Mouse (Mus musculus) gastrocnemius, postnatal 4 days (tissue): Measurements from ENCODE around the gene Erp27. TPM values are rescaled to one million over a fixed set of nuclear protein-coding genes. Genes with fewer than 3 reads are reported as not detected.

Experiments used
- DNase-seq, 2 experiments: peaks; one replicate each; pipeline ENCODE4 v3.0.0; 2021 to 2022; ENCODE audit warnings: low spot score in 2 of 2, mixed read lengths in 2 of 2
- total RNA-seq, 2 experiments: library from RNA; stranded (reverse); gene quantifications; 2 replicates each; pipeline ENCODE4 v1.2.3; 2021

The Erp27 gene
- total RNA-seq, 2 experiments from 2014 or later, result not detected

DNA sequence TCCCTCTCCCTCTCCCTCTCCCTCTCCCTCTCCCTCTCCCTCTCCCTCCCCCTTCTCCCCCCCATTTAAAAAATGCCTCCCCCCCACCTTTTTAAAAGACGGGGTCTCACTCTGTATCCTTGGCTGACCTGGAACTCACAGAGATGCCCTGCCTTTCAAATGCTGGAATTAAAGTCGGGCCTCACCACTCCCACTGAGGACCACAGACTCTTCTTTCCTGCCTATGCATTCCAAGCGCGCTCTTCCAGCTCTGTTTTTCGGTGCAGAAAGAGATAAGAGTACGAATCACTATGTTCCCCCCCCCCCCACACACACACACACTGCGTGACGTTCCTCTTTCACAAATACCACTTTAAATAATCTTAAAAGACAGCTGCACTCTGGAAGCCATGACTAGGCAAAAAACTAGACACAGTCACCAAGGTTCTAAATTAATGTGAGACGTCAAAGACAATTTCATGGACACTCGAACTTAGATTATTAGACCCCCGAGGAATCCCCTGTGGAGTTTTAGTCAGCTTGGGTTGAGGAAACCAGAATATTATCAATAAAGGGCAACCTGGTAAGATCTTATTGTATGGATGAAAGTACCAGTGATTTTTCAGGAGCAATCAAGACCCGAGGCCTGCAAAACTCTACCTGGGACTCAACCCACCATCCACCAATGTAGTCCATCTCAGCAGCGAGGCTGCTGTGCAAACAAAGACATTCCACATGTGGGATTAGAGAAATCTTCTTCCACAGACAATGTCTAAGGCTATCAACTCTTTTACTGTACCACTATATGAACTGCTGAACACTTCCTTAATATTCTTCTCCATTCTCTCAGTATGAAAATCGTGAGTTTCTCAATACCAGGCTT, 17.6 kb upstream of the Erp27 start:
- DNase-seq, result no peak

DNA sequence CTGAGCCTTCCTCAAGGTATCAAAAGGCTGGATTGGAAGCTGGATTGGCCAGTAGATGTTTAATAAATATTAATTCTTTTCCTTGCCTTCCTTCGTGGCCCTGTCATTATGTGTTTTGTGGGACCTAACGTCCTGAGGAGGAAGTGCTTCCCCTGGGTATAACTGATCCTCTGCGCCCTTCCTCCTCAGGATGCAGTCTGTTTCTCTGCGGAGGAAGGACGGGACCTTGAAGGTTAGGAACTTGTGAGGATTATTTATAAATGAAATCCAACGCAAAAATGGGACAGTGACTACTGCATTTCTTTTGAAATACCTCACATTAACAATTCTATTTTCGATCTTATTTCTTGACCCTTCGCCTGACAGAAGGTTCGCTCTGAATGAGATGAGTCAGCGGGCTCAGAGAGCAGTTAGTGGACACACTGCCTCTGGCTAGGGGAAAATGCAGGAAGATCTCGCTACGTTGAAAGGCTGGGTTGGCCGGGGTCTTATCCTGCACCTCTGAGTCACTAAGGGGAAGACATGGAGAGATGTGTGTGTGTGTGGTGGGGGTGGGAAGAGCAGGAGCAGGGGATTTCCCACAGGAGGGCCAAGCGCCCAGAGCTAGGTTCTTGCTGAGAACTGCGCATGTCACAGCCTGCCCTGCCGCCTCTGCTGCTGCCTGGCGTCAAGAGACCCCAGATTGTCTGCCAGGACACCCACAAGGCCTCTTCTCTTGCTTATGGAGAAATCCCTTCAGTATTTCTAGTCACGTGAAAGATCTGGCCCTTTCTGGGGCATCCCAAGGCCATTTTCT, 16.5 kb upstream of the Erp27 start:
- no peak for DNase-seq

DNA sequence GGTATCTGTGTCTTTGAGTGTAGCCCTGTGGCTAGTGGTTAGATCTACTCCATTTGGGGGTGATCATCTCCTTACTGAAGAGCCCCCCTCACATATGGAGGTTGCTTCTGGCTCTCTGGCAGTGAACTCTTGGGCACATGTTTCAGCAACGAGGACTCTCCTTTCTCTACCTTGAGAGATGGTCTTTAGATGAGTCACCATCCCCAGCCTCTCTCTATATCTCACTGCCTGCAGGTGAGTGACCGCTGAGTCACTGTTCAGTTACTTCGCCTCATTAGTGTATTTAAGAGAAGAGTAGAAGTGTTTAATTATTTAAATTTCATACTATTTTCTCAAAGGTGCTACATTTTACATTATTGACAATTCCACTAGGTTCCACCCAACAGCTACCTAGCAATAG, 15.1 kb upstream of the Erp27 start:
- no peak for DNase-seq

DNA sequence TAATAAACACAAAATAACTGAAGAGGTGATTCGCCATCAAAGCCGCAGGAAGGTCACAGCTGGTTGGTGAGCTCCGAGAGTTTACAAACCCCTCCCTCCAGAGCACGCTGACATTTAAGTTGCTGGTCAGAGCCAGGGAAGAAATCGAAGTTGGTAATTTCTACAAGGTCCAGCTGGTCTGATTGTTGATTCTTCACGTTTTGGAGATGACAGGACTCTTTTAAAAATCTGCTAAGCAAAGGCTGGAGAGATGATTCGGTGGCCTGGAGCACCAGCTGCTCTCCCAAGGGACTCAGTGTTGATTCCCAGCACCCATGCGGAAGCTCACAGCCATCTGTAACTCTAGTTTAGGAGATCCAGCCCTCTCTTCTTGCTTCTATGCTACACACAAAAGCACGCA, 14.4 kb upstream of the Erp27 start:
- DNase-seq, result no peak

DNA sequence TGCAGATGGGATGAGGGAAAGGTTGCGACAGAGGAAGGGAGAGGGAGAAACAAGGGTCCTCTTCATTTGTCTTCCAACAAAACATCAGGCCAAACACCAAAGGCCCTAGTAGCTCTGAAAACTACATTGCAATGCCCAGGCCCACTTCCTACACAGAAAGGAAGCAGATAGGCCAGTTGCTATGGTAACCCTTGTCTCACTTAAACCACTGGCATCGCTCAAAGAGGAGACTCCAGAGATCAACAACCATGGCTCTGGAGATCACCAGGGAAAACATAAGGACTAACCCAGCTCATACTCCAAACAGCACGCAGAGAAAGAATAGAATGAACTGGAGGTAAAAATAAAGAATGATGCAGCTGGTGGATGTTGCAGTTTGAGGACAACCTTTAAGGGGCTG, 13.3 kb upstream of the Erp27 start:
- DNase-seq, result no peak

DNA sequence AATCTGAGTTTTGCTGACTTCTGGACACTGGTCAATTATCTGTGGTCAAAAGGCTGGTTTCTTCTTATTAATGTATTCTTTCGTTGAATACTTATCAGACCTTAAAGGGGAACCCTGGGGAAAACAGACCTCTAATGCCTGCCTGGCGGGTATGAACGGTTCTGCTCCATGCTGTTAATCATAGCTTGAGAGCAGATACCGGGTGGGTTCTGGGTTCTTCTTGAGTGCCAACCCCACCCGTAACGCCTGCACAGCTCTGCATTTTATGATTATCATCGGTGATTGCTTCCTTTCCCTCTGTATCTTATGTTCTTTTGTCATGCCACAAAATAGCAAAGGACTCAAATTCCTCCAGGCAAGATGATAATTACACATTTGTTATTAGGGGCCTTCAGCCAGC, 12.1 kb upstream of the Erp27 start:
- DNase-seq, result no peak

DNA sequence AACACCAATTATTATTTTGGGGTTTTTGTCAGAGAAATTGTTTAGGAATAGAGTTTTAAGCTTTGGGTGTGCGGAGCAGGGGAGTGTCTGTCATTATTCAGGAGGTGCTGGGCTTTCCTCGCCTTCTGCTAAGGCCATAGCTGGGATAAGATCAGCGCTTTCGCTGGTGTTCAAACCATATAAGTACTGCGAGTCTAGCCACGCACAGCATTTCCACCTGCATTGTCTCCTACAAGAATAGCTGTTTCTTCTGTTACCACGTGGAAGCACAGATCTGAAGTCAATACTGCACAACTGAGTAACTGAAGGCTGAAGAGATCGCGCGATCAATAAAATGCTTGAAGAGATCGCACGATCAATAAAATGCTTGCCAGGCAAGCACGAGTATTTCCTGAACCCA, 9.3 kb upstream of the Erp27 start:
- no peak for DNase-seq

DNA sequence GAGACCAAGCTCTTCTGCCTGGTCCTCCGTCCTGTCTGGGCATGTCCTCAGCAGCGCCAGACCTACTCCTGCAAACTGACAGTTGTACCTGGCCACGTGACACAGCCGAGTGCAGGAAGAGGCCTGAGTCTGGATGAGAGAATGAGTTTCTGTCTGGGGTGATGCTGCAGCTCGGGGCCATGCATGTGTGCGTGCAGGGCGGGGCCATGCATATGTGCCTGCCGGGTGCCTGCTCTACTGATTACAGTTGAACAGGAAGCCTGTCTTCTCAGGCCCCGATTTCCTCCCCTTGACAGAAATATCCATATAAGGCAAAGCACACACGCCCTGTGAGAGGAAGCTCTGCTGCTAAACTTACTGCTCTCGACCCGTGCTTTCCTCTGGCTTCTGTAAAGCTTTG, 8.7 kb upstream of the Erp27 start:
- DNase-seq, result no peak

DNA sequence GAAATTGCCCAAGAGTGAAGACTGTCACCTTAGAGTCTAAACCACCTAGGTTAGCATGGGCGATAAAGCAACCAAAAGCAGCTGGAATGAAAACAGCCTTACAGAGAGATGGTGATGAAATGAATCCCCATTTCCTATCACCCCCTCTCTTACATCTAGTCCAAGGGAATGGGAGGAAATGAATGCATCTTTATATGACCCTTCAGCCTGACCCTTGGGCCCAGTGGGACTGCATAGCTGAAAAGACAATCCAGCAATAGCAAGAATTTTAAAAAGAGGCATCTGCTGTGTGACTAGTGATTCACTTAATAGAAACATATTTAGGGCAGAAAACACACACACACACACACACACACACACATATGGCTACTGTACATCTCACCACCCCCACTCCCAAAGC, 5.6 kb upstream of the Erp27 start:
- no peak for DNase-seq

DNA sequence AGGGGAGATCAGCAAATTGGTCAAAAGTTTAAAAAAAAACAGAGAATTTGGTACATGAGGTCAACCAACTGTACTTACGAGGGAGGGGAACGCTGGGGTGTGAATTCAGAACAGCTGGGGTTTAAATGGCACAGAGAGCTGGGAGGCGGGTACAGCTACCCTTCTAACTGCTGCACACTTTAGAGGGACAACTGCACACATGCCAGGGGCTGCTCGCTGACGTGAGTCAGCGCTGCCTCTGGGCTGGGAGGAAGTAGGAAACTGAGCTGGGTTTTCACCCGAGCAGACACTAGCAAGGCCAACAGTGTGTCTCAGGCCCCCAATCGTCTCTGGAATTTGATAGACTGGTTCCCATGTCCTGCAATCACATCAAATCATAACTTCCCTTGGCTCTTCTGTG, 3.1 kb upstream of the Erp27 start:
- DNase-seq, result no peak

DNA sequence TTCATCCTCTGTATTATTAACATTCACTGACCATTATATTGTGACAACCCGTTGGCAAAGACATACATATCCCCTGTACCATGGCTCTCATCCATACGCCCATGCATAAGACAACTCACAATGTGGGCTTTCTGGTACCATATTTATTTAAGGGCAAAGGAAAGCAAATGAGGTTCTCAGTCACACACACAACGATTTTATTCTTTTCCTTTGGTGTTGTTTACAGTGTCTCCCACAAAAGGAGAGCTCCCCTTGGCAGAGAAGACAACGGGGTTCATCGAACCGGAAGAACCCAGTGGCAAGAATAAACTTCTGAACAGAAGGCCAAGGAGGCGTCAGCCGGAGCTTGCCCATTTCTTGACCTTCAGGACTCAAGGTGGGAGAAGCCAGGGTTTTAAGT, 1.6 kb upstream of the Erp27 start, which contains the start of gene Pde6h:
Gene Pde6h (plus strand): TSS at position 301 of the 400 bp plus-strand sequence.
- DNase-seq, result no peak

DNA sequence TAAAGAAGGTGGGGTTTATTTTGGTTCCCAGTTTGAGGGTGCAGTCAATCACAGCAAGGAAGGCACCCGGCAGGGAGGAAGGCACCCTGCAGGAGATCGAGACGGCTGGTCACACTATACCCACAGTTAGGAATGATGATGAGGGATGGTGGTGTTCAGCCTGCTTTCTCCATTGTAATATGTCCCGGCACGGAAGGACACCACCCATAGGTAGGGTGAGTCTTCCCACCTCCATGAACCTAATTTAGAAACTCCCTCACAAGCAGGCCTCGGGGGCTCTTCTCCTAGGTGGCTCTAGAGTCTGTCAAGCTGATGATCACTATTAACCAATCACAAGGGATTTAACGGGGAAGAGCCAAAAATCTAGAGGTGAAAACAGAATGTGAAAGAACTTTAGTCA, 891 bp upstream of the Erp27 start:
- no peak for DNase-seq

DNA sequence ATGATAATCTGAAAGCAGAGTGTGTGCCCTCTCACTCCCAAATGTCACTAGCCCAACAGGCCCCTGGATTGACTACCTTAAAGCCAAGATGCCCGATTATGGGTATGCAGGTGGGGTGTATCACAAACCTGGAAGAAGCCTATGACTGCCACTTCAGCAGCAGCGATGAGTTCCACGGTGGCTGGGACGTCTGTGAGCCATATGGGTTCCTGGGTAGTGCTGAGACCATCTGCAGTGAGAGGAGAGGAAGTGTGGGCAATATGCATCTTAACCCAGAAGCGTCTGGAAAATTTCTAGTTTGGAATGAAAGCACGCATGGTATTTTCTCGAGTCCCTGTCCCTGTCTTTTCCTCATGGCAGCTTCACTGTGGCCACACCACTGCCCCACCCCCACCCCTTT, 379 bp downstream of the Erp27 start:
- DNase-seq, result no peak

DNA sequence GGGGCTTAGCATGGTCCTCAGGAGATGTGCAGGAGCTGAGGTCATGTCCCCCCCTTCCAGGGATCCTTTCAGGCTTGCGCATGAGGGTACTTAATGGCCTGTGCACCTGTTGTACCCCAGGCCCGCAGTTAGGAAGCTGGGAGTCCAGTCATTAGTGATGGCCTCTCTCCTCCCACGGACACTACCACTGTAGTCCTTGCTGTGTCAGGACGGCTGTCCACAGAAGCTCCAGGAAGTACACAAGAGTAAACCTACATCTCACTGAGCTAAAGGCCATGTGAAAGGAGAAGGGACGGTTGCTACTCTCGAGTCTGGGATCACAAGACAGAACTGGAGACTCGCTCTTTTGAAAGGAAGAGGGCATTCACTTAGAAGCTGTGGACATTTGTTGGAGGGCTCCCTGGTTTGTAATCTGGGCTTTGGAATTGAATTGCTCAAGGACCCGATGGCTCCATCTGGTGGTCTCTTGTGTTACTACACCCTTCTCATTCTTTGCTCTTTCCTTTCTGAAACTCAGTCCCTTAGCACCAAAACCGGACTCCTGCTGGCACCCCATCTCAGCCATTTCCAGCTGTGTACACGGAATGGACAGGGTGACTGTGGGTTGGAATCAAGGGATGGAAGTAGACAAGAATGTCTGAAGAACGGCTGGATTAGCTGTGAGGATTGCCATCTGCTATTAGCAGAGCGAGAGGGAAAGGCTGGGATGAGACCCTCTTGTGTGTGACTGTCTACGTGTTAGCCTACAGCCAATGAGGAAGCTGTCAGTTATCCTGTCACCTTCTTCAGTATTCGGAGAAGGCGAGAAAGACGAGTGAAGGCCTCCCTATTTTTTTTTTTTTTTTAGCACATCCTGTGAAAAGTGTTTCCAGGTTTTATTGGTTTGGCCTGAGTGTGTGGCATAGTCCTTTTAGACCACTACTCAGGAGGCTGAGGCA, 1.4 kb downstream of the Erp27 start:
- peak; percentile 59 to 78 for DNase-seq

DNA sequence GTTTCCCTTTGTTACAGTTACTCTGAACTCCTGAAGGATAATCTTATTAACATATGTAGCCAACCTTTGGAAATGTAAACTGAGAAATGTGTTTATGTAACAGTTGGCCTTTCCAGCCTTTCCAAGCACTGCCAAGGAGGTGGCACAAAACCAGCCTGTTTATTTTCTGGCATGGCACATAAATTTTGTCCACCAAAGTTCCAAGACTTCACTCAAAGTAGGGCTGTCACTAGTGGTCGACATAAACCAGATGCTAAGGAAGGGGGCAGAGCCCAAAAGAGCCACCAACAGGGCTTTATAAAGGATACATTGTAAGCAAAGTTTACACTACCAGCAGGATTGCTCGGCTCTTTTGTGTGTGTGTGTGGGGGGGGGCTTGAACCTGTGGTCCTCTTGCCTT, 4.1 kb downstream of the Erp27 start:
- no peak for DNase-seq

DNA sequence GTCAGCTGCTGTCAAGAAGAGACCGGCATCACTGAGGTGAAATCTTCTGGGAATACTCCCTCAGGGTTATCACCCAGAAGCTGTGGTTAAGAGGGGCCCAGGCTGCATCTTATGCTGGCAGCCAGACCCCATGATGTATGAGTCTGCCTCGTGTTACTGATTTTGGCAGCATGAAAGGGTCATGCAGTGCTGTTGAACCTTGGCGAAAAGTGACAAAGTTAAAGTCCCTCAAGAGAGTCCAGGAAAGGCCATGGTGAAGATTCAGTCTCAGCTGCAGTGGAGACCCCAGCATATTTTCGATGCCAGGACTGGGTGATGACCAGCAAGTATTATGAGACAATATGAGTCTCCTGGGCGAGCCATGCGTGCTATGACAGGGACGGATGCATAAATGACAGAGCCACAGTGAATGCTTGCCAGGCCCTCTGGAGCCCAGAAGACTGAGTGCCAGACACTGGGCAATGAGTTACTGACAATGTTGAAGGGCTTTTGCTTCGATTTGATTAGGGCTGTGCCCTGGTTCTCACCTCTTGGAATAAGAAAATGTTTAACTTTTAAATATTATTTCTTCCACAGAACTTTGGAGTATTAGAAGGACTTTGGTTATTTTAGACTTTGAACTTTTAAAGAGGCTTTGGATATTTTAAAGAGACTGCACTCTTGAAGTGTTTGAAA, 6.1 kb downstream of the Erp27 start:
- no peak for DNase-seq

DNA sequence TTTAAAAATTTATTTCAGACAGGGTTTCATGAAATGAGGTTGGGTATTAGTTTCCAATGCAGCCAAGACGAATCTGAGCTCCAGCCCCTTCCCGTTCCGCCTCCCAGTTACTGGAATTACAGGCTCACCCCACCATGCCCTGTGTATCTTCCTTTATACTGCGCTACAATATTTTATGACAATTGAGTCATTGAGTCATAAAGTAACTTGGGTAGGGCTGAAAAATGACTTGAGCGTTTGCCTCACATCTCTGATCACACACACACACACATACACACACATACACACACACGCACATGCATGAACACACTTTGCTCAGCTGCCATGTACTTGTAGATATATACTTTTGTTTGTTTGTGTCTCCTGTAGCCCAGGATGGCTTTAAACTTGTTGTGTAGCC, 7.7 kb downstream of the Erp27 start:
- DNase-seq, result no peak

DNA sequence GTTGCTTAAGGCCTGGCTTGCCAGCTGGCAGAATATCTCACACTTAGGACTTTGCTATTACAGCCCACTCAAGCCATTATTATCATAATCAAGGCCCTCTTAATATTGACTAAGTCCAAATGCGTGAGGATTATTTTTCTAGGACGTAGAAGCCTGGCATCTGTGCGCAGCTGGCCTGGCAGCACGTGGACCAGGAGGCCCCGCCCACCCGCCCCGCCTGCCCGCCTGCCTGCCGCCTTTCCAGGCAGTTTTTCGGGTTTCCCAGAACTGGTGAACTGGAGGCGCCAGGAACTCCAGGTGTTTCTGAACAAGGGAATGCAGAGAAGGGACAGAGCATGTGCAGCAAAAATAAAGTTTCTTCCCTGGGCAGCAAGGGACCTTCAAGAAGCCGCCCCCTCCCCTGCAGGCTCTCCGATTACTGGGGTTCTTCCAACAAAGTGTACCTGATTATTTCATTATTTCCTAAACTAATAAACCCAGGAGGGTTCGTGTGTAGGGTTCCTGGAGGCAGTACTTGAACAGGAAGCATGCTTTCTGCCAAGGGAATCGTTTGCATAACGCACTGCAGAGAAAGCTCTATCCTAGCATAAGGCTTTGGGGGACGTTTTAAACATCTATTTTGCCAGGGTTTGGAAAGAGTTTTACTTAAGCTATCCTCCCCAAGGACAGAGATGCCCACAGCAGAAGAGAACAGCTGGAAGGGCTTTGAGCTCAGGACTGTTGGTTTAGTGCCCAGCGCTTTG, 8.4 kb downstream of the Erp27 start:
- DNase-seq, result peak in 1 of 2 experiments; percentile 53

DNA sequence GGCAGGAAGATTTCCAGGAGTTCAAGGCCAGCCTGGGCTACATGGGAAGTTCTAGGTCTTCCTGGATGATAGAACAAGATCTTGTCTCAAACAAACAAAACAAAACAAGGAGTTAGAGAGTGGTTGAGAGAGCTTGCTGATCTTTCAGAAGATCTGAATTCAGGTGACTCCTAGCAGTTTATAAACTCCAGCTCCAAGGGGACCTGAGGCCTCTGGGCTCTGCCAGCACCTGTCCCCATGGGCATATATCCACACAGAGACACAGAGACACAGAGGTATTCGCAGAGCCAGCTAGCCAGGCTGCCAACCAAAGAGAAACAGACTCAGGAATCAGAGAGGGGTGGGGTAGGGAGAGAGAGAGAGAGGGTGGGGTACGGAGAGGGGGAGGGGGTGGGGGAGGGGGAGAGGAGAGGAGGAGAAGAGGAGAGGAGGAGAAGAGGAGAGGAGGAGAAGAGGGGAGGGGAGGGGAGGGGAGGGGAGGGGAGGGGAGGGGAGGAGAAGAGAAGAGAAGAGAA, 9.2 kb downstream of the Erp27 start:
- no peak for DNase-seq
